9 mouse cellular contexts compared by ENCODE assay signal in the genomic region with DNA sequence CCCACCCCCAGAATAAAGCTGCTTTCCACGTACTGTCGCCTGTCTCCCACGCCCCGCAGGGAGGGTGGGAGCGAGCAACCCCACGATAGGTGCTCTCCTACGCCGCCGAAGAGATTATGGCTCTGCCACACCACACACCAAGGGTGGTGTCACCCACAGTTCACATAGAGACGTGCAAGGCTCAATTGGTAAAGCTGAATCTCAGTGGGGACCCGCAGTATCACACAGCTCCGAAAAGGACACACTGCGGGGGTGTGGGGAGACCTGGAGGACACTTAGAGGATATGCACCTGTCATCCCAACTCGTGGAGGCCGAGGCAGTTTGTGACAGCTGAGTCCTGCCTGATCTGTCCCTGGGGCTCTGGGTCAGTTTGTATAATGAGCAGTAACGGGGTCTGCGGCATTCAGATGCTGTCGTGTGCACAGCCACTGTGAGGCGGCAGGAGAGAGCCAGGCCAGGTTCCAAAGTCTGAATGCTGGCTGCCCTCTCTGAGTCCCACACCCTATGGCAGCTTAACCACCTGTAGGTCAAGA. TPM values are rescaled to one million over a fixed set of nuclear protein-coding genes. Genes with fewer than 3 reads are reported as not detected.
A peak's percentile ranks its signal among the peaks of the same experiment; 100 is the strongest.
DNase-seq lines count a peak whose midpoint lies in the region; ATAC-seq lines count a peak whose summit lies in the region.
"Had no signal": no experiment of that assay in that cellular context is flagged by ENCODE, and none has a peak within 500 bp of the region (broad histone marks: within the 10 kb centered on the region; RNA-seq: fewer than 3 reads in every experiment).

No protein-coding gene starts in this region.

- H3K27ac ChIP-seq in forebrain, embryonic 12.5 days, result peak overlapping the region; percentile 93
- H3K27ac ChIP-seq in intestine, embryonic 16.5 days (ENCODE audit: low read length), result peak overlapping the region; percentile 96
- H3K27ac ChIP-seq in midbrain, embryonic 10.5 days (replicated peaks), result peak overlapping the region; percentile 93

- H3K27me3 ChIP-seq in erythroblast, embryonic 14.5 days (ENCODE audit: control insufficient read depth), result peaks cover 55% of the 10 kb centered on the region
- H3K27me3 ChIP-seq in forebrain, embryonic 12.5 days, result peaks cover 51% of the 10 kb centered on the region
- H3K27me3 ChIP-seq in intestine, embryonic 16.5 days (replicated peaks; ENCODE audit: control insufficient read depth, insufficient read depth, low read length), result peaks cover 12% of the 10 kb centered on the region; the same call in 1 of the 2 replicates
- peaks cover 50% of the 10 kb centered on the region for H3K27me3 ChIP-seq in midbrain, embryonic 10.5 days (ENCODE audit: low read depth, poor library complexity, severe bottlenecking)

- H3K4me3 ChIP-seq in erythroblast, embryonic 14.5 days (replicated peaks), result peak overlapping the region; percentile 82
- peak overlapping the region; percentile 60 for H3K4me3 ChIP-seq in forebrain, embryonic 12.5 days (replicated peaks)
- H3K4me3 ChIP-seq in intestine, embryonic 16.5 days (ENCODE audit: low read length), result peak overlapping the region; percentile 66
- H3K4me3 ChIP-seq in midbrain, embryonic 10.5 days, result peak overlapping the region; percentile 77

- H3K9ac ChIP-seq in forebrain, embryonic 12.5 days, result peak overlapping the region; percentile 77
- H3K9ac ChIP-seq in intestine, embryonic 16.5 days (ENCODE audit: low read depth, low read length), result peak overlapping the region; percentile 90

- peaks cover 60% of the 10 kb centered on the region for H3K4me1 ChIP-seq in erythroblast, embryonic 14.5 days (ENCODE audit: control insufficient read depth)
- peaks cover 24% of the 10 kb centered on the region for H3K4me1 ChIP-seq in forebrain, embryonic 12.5 days
- H3K4me1 ChIP-seq in intestine, embryonic 16.5 days (ENCODE audit: control insufficient read depth, insufficient read depth, low read length), result peaks cover 27% of the 10 kb centered on the region
- peaks cover 39% of the 10 kb centered on the region for H3K4me1 ChIP-seq in midbrain, embryonic 10.5 days

- DNase-seq in R1 (ENCODE audit: low read depth, low spot score), result peak; percentile 59
- DNase-seq in midbrain, embryonic 10.5 days (ENCODE audit: low spot score), result peak; percentile 50
- DNase-seq in frontal cortex, postnatal 25 days (ENCODE audit: low spot score in 2 of 2), result no peak

- H3K36me3 ChIP-seq in erythroblast, embryonic 14.5 days (ENCODE audit: control insufficient read depth), result peaks cover 28% of the 10 kb centered on the region
- peaks cover 14% of the 10 kb centered on the region for H3K36me3 ChIP-seq in forebrain, embryonic 12.5 days (replicated peaks)
- H3K36me3 ChIP-seq in intestine, embryonic 16.5 days (ENCODE audit: control insufficient read depth, insufficient read depth, low read length), result peaks cover 15% of the 10 kb centered on the region
- H3K36me3 ChIP-seq in midbrain, embryonic 10.5 days, result peaks cover 28% of the 10 kb centered on the region

- H3K4me2 ChIP-seq in forebrain, embryonic 12.5 days, result peak overlapping the region; percentile 96
- H3K4me2 ChIP-seq in intestine, embryonic 16.5 days (ENCODE audit: low read depth, low read length), result peak overlapping the region; percentile 98

- no peak for ATAC-seq in erythroblast, adult 5-6 weeks (replicated peaks; ENCODE audit: low FRiP score, poor library complexity, severe bottlenecking)
- ATAC-seq in forebrain, embryonic 12.5 days (ENCODE audit: low FRiP score), result peak; percentile 31
- ATAC-seq in intestine, embryonic 16.5 days, result peak; percentile 27
- ATAC-seq in monocyte, adult 5-6 weeks (replicated peaks; ENCODE audit: insufficient number of reproducible peaks, low FRiP score, low TSS enrichment, poor library complexity, severe bottlenecking), result no peak

- WGBS in forebrain, embryonic 12.5 days, result 4% methylated on average over 19 of the region's 19 CpGs
- 4% methylated on average over 19 of the region's 19 CpGs for WGBS in intestine, embryonic 16.5 days
- WGBS in midbrain, embryonic 10.5 days, result 5% methylated on average over 19 of the region's 19 CpGs

- peaks cover 3% of the 10 kb centered on the region; the same call in 1 of the 2 replicates for H3K9me3 ChIP-seq in erythroblast, embryonic 14.5 days (ENCODE audit: control insufficient read depth, low read length)
- H3K9me3 ChIP-seq in forebrain, embryonic 12.5 days, result no peaks in the 10 kb centered on the region
- no peaks in the 10 kb centered on the region for H3K9me3 ChIP-seq in intestine, embryonic 16.5 days (ENCODE audit: control insufficient read depth, low read length)
- H3K9me3 ChIP-seq in midbrain, embryonic 10.5 days (replicated peaks), result no peaks in the 10 kb centered on the region

RNA-seq across cellular contexts. Expression of a gene that starts 8.8 kb away (rescaled TPM):
- not detected in 2 replicates for polyA plus RNA-seq in erythroblast, embryonic 14.5 days (2012)
- total RNA-seq in erythroblast, adult 5-6 weeks (2015; ENCODE audit: low replicate concordance), result not detected in 2 replicates
- not detected in 2 replicates for total RNA-seq in erythroblast, adult 5-6 weeks (2017; ENCODE audit: low replicate concordance)
- polyA plus RNA-seq in forebrain, embryonic 12.5 days (2016; fragmentation: Nextera tagmentation; extraction: Ambion mirVana), result not detected in 2 replicates
- polyA plus RNA-seq in intestine, embryonic 16.5 days (2015; fragmentation: Nextera tagmentation; extraction: Ambion mirVana), result 0.17 TPM in 1 of 2 replicates, not detected in the other
- not detected in 2 replicates for polyA plus RNA-seq in midbrain, embryonic 10.5 days (2016; fragmentation: Nextera tagmentation; extraction: Ambion mirVana)
- total RNA-seq in monocyte, adult 5-6 weeks (2017), result not detected in 3 replicates

RNA-seq across cellular contexts. Expression of a gene that starts 9.4 kb away (rescaled TPM):
- not detected in 2 replicates for polyA plus RNA-seq in erythroblast, embryonic 14.5 days (2012)
- not detected in 2 replicates for total RNA-seq in erythroblast, adult 5-6 weeks (2015; ENCODE audit: low replicate concordance)
- total RNA-seq in erythroblast, adult 5-6 weeks (2017; ENCODE audit: low replicate concordance), result not detected in 2 replicates
- not detected in 2 replicates for polyA plus RNA-seq in forebrain, embryonic 12.5 days (2016; fragmentation: Nextera tagmentation; extraction: Ambion mirVana)
- polyA plus RNA-seq in intestine, embryonic 16.5 days (2015; fragmentation: Nextera tagmentation; extraction: Ambion mirVana), result not detected in 2 replicates
- 0.09 TPM in 1 of 2 replicates, not detected in the other for polyA plus RNA-seq in midbrain, embryonic 10.5 days (2016; fragmentation: Nextera tagmentation; extraction: Ambion mirVana)
- 0.49 TPM in 1 of 3 replicates, not detected in the others for total RNA-seq in monocyte, adult 5-6 weeks (2017)
- total RNA-seq: heart, postnatal 14 days had no signal

RNA-seq across cellular contexts. Expression of a gene that starts 10.2 kb away (rescaled TPM):
- polyA plus RNA-seq in erythroblast, embryonic 14.5 days (2012), result 8.1 and 8.3 TPM in 2 replicates
- 3.3 and 7.3 TPM in 2 replicates for total RNA-seq in erythroblast, adult 5-6 weeks (2015; ENCODE audit: low replicate concordance)
- 10.8 and 11.8 TPM in 2 replicates for total RNA-seq in erythroblast, adult 5-6 weeks (2017; ENCODE audit: low replicate concordance)
- 62.8 and 67.4 TPM in 2 replicates for polyA plus RNA-seq in forebrain, embryonic 12.5 days (2016; fragmentation: Nextera tagmentation; extraction: Ambion mirVana)
- 15.4 and 47.6 TPM in 2 replicates for polyA plus RNA-seq in intestine, embryonic 16.5 days (2015; fragmentation: Nextera tagmentation; extraction: Ambion mirVana)
- polyA plus RNA-seq in midbrain, embryonic 10.5 days (2016; fragmentation: Nextera tagmentation; extraction: Ambion mirVana), result 52.7 and 53.3 TPM in 2 replicates
- total RNA-seq in monocyte, adult 5-6 weeks (2017), result 30.4 to 45.3 TPM (median 37.3 TPM) in 3 replicates

RNA-seq across cellular contexts. Expression of a gene that starts 16.6 kb away (rescaled TPM):
- 124 and 177 TPM in 2 replicates for polyA plus RNA-seq in erythroblast, embryonic 14.5 days (2012)
- 227 and 267 TPM in 2 replicates for total RNA-seq in erythroblast, adult 5-6 weeks (2015; ENCODE audit: low replicate concordance)
- 388 and 458 TPM in 2 replicates for total RNA-seq in erythroblast, adult 5-6 weeks (2017; ENCODE audit: low replicate concordance)
- 518 and 540 TPM in 2 replicates for polyA plus RNA-seq in forebrain, embryonic 12.5 days (2016; fragmentation: Nextera tagmentation; extraction: Ambion mirVana)
- polyA plus RNA-seq in intestine, embryonic 16.5 days (2015; fragmentation: Nextera tagmentation; extraction: Ambion mirVana), result 526 and 531 TPM in 2 replicates
- polyA plus RNA-seq in midbrain, embryonic 10.5 days (2016; fragmentation: Nextera tagmentation; extraction: Ambion mirVana), result 528 and 571 TPM in 2 replicates
- 1,029 to 1,258 TPM (median 1,077 TPM) in 3 replicates for total RNA-seq in monocyte, adult 5-6 weeks (2017)

RNA-seq across cellular contexts. Expression of a gene that starts 25.3 kb away (rescaled TPM):
- 13.4 and 16.4 TPM in 2 replicates for polyA plus RNA-seq in erythroblast, embryonic 14.5 days (2012)
- total RNA-seq in erythroblast, adult 5-6 weeks (2015; ENCODE audit: low replicate concordance), result 4.4 and 11.3 TPM in 2 replicates
- total RNA-seq in erythroblast, adult 5-6 weeks (2017; ENCODE audit: low replicate concordance), result 12.3 and 19.3 TPM in 2 replicates
- 51.6 and 52.9 TPM in 2 replicates for polyA plus RNA-seq in forebrain, embryonic 12.5 days (2016; fragmentation: Nextera tagmentation; extraction: Ambion mirVana)
- 52.5 and 54.4 TPM in 2 replicates for polyA plus RNA-seq in intestine, embryonic 16.5 days (2015; fragmentation: Nextera tagmentation; extraction: Ambion mirVana)
- polyA plus RNA-seq in midbrain, embryonic 10.5 days (2016; fragmentation: Nextera tagmentation; extraction: Ambion mirVana), result 61.4 and 68.5 TPM in 2 replicates
- total RNA-seq in monocyte, adult 5-6 weeks (2017), result 13.0 to 24.9 TPM (median 21.2 TPM) in 3 replicates

Comparison
In these comparisons a context has a peak if more than half of its experiments do, and no peak if none do; other contexts are left out.
1. ATAC-seq: peak in forebrain, embryonic 12.5 days (single experiment) and intestine, embryonic 16.5 days (single experiment); none in erythroblast, adult 5-6 weeks (single experiment) and monocyte, adult 5-6 weeks (single experiment).
2. DNase-seq: peak in R1 (single experiment) and midbrain, embryonic 10.5 days (single experiment); none in frontal cortex, postnatal 25 days (0 of 2).
3. Peak in every context shown above with its lines, with median percentiles within 50 percentile points of each other: H3K4me3 ChIP-seq and H3K27ac ChIP-seq.